9 mouse cellular contexts compared by ENCODE assay signal in the genomic region with DNA sequence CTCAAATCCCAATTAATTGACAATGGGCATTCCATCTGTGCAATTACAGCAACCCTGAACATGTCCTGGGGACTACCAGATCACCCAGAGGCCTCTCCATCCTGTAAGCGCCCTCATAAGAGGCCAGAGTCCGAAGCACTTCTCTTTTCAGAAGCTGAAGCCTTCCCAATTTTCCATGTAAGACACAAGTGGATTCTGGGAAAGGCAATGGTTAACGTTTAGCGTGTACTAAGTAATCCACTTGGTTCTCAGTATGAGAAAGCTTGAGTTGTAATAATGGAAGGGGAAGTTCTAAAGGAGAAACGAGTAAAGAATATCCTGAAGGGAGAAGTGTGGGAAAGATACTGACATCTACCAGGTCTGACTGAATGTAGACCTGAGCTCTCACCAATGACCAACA. TPM values are rescaled to one million over a fixed set of nuclear protein-coding genes. Genes with fewer than 3 reads are reported as not detected.
DNase-seq lines count a peak whose midpoint lies in the region; ATAC-seq and TF ChIP-seq lines count a peak whose summit lies in the region.
"Had no signal": no experiment of that assay in that cellular context is flagged by ENCODE, and none has a peak within 500 bp of the region (broad histone marks: within the 10 kb centered on the region; RNA-seq: fewer than 3 reads in every experiment).

No protein-coding gene starts in this region.

- 61% methylated on average over 5 of the region's 5 CpGs for WGBS in heart, embryonic 16.5 days
- WGBS in forebrain, embryonic 10.5 days = 58% methylated on average over 5 of the region's 5 CpGs
- 43% methylated on average over 5 of the region's 5 CpGs for WGBS in kidney, postnatal 0 days
- 53% methylated on average over 5 of the region's 5 CpGs for WGBS in midbrain, postnatal 0 days

- peak overlapping the region; percentile 84 for H3K4me3 ChIP-seq in heart, embryonic 16.5 days (ENCODE audit: low read length)
- H3K4me3 ChIP-seq in forebrain, embryonic 10.5 days = peak overlapping the region; percentile 87
- H3K4me3 ChIP-seq in kidney, postnatal 0 days (replicated peaks; ENCODE audit: low read depth, low read length) = peak overlapping the region; percentile 70; the same call in 1 of the 2 replicates
- H3K4me3 ChIP-seq in midbrain, postnatal 0 days (ENCODE audit: low read depth, low read length) = peak overlapping the region; percentile 90

- intact Hi-C loops in heart, postnatal 10 days (cut with DNase I) = loop anchor here (5.0 kb wide), 2 partner anchors 135 to 185 kb away; no protein-coding TSS in a partner anchor

- peak overlapping the region; percentile 27; the same call in 1 of the 2 replicates for H3K9ac ChIP-seq in heart, embryonic 16.5 days (ENCODE audit: low read length)
- peak overlapping the region; percentile 10; the same call in 1 of the 2 replicates for H3K9ac ChIP-seq in kidney, postnatal 0 days (ENCODE audit: low read depth, low read length)
- no peak overlapping the region for H3K9ac ChIP-seq in midbrain, postnatal 0 days (replicated peaks; ENCODE audit: low read length, poor library complexity, severe bottlenecking)

- no peak overlapping the region for H3K27ac ChIP-seq in heart, embryonic 16.5 days (ENCODE audit: low read length)
- no peak overlapping the region for H3K27ac ChIP-seq in forebrain, embryonic 10.5 days
- no peak overlapping the region for H3K27ac ChIP-seq in kidney, postnatal 0 days
- no peak overlapping the region for H3K27ac ChIP-seq in midbrain, postnatal 0 days (ENCODE audit: low read depth, low read length)

- H3K27me3 ChIP-seq in heart, embryonic 16.5 days (ENCODE audit: control insufficient read depth, insufficient read depth, low read length) = no peaks in the 10 kb centered on the region
- H3K27me3 ChIP-seq in forebrain, embryonic 10.5 days (ENCODE audit: poor library complexity, severe bottlenecking) = peaks cover 9% of the 10 kb centered on the region
- no peaks in the 10 kb centered on the region for H3K27me3 ChIP-seq in kidney, postnatal 0 days (ENCODE audit: insufficient read depth, low read length)
- H3K27me3 ChIP-seq in midbrain, postnatal 0 days (ENCODE audit: insufficient read depth, low read length) = no peaks in the 10 kb centered on the region

- H3K4me2 ChIP-seq in heart, embryonic 16.5 days (ENCODE audit: low read depth, low read length) = peak overlapping the region; percentile 69
- H3K4me2 ChIP-seq in kidney, postnatal 0 days (ENCODE audit: low read length) = peak overlapping the region; percentile 73
- H3K4me2 ChIP-seq in midbrain, postnatal 0 days (ENCODE audit: low read depth, low read length, poor library complexity, severe bottlenecking) = peak overlapping the region; percentile 86

- no peaks in the 10 kb centered on the region; the same call in 1 of the 2 replicates for H3K36me3 ChIP-seq in heart, embryonic 16.5 days (ENCODE audit: control insufficient read depth, insufficient read depth)
- H3K36me3 ChIP-seq in forebrain, embryonic 10.5 days (replicated peaks) = 0 out of 2 replicates have a peak, but pooled peaks cover 4% of the 10 kb centered on the region
- no peaks in the 10 kb centered on the region for H3K36me3 ChIP-seq in kidney, postnatal 0 days (ENCODE audit: insufficient read depth, low read length)
- no peaks in the 10 kb centered on the region for H3K36me3 ChIP-seq in midbrain, postnatal 0 days (ENCODE audit: insufficient read depth, low read length)

- no peak for DNase-seq in heart, postnatal 10 days
- DNase-seq in forebrain, embryonic 10.5 days (ENCODE audit: extremely low spot score, low spot score) = no peak
- peak; percentile 12 for DNase-seq in kidney, postnatal 0 days (ENCODE audit: low spot score)
- DNase-seq in midbrain, postnatal 0 days (ENCODE audit: low spot score) = no peak
- no peak for DNase-seq in layer of hippocampus, adult 8-10 months (ENCODE audit: low spot score in 2 of 2)
- no peak for DNase-seq in gastrocnemius, adult 8-10 months (ENCODE audit: low spot score in 2 of 2)
- DNase-seq in Muller cell, postnatal 12 days (ENCODE audit: inconsistent ontology term) = no peak
- DNase-seq: thymus, postnatal 14 days had no signal

- no peak for ATAC-seq in heart, embryonic 16.5 days (replicated peaks; ENCODE audit: extremely low read depth, insufficient read depth, low FRiP score)
- no peak for ATAC-seq in kidney, postnatal 0 days (replicated peaks; ENCODE audit: low FRiP score, low read depth)
- no peak for ATAC-seq in midbrain, postnatal 0 days (ENCODE audit: low FRiP score)

- H3K4me1 ChIP-seq in heart, embryonic 16.5 days (ENCODE audit: control insufficient read depth, insufficient read depth, low read length) = peaks cover 9% of the 10 kb centered on the region
- peaks cover 25% of the 10 kb centered on the region for H3K4me1 ChIP-seq in forebrain, embryonic 10.5 days
- no peaks in the 10 kb centered on the region for H3K4me1 ChIP-seq in kidney, postnatal 0 days (replicated peaks; ENCODE audit: insufficient read depth, low read length)
- no peaks in the 10 kb centered on the region for H3K4me1 ChIP-seq in midbrain, postnatal 0 days (ENCODE audit: insufficient read depth, low read length)

- no peak for TF ChIP-seq CTCF in kidney, postnatal 0 days (IDR thresholded peaks at IDR 0.05; ENCODE audit: low read depth)
- TF ChIP-seq CTCF in midbrain, postnatal 0 days (IDR thresholded peaks at IDR 0.05) = no peak

- H3K9me3 ChIP-seq in heart, embryonic 16.5 days (replicated peaks; ENCODE audit: control insufficient read depth, low read length) = no peaks in the 10 kb centered on the region
- no peaks in the 10 kb centered on the region for H3K9me3 ChIP-seq in forebrain, embryonic 10.5 days
- no peaks in the 10 kb centered on the region for H3K9me3 ChIP-seq in kidney, postnatal 0 days (replicated peaks; ENCODE audit: low read length)
- H3K9me3 ChIP-seq in midbrain, postnatal 0 days (ENCODE audit: low read length) = no peaks in the 10 kb centered on the region

RNA-seq across cellular contexts. Expression of gene Arhgap42, which starts 1.4 kb away (rescaled TPM):
- 10.2 and 14.5 TPM in 2 replicates for polyA plus RNA-seq in heart, embryonic 16.5 days (2015; fragmentation: Nextera tagmentation; extraction: Ambion mirVana)
- total RNA-seq in heart, postnatal 10 days (2021) = 10 to 100 TPM; 11.2 to 12.7 TPM
- 19.1 and 21.5 TPM in 2 replicates for polyA plus RNA-seq in forebrain, embryonic 10.5 days (2016; fragmentation: Nextera tagmentation; extraction: Ambion mirVana)
- polyA plus RNA-seq in kidney, postnatal 0 days (2015; fragmentation: Nextera tagmentation; extraction: Ambion mirVana) = 30.8 and 42.0 TPM in 2 replicates
- 9.0 and 11.2 TPM in 2 replicates for total RNA-seq in midbrain, postnatal 0 days (2014; rRNA removed)
- polyA plus RNA-seq in midbrain, postnatal 0 days (2015; fragmentation: Nextera tagmentation; extraction: Ambion mirVana) = 11.3 and 11.7 TPM in 2 replicates
- total RNA-seq in layer of hippocampus, adult 8-10 months (2022) = 10 to 100 TPM in 1 of 4 experiments, 1 to 10 TPM in 3; 7.4 to 10.3 (median 8.2) TPM
- 1 to 10 TPM; 3.5 to 5.4 (median 4.2) TPM for total RNA-seq in gastrocnemius, adult 8-10 months (2022)
